19 mouse cellular contexts compared by ENCODE assay signal in genomic region chr2:167306273-167306594, GRCm38 (mm10). TPM values are rescaled to one million over a fixed set of nuclear protein-coding genes. Genes with fewer than 3 reads are reported as not detected.
A peak's percentile ranks its signal among the peaks of the same experiment; 100 is the strongest.
DNase-seq lines count a peak whose midpoint lies in the region; ATAC-seq and TF ChIP-seq lines count a peak whose summit lies in the region.
"Had no signal": no experiment of that assay in that cellular context is flagged by ENCODE, and none has a peak within 500 bp of the region (broad histone marks: within the 10 kb centered on the region; RNA-seq: fewer than 3 reads in every experiment).

No protein-coding gene starts in this region.

- no peaks in the 10 kb centered on the region for H3K9me3 ChIP-seq in kidney, postnatal 0 days (replicated peaks; ENCODE audit: low read length)
- H3K9me3 ChIP-seq: embryonic facial prominence, embryonic 15.5 days; hindbrain, embryonic 10.5 days; intestine, embryonic 15.5 days; limb, embryonic 15.5 days; midbrain, embryonic 15.5 days; neural tube, embryonic 13.5 days had no signal

- no peak overlapping the region for H3K27ac ChIP-seq in gastrocnemius, adult 2 months
- peak overlapping the region; percentile 56; the same call in 1 of the 2 replicates for H3K27ac ChIP-seq in kidney, postnatal 0 days
- H3K27ac ChIP-seq: embryonic facial prominence, embryonic 15.5 days; intestine, embryonic 15.5 days; liver, embryonic 14.5 days; midbrain, embryonic 15.5 days had no signal

- H3K4me2 ChIP-seq in kidney, postnatal 0 days (ENCODE audit: low read length): no peak overlapping the region
- H3K4me2 ChIP-seq: embryonic facial prominence, embryonic 15.5 days; heart, embryonic 11.5 days; intestine, embryonic 15.5 days; midbrain, embryonic 15.5 days; neural tube, embryonic 13.5 days had no signal

- peak; percentile 6 for DNase-seq in gastrocnemius, adult 2 months
- no peak for DNase-seq in gastrocnemius, postnatal 10 days
- DNase-seq in kidney, postnatal 0 days (ENCODE audit: low spot score): no peak
- no peak for DNase-seq in kidney, postnatal 36 days
- DNase-seq in right cerebral cortex, postnatal 25 days: peak; percentile 1
- DNase-seq in right cerebral cortex, postnatal 14 days: no peak
- DNase-seq: kidney, postnatal 4 days; retina, postnatal 1 day had no signal

- peak; percentile 66 for ATAC-seq in kidney, postnatal 0 days (replicated peaks; ENCODE audit: low FRiP score, low read depth)
- no peak for ATAC-seq in megakaryocyte, adult 5-6 weeks (ENCODE audit: poor library complexity, severe bottlenecking)
- ATAC-seq: forebrain, embryonic 16.5 days; hindbrain, embryonic 16.5 days; intestine, embryonic 15.5 days; midbrain, embryonic 15.5 days had no signal

- H3K4me3 ChIP-seq in gastrocnemius, adult 2 months: no peak overlapping the region
- H3K4me3 ChIP-seq in kidney, postnatal 0 days (replicated peaks; ENCODE audit: low read depth, low read length): no peak overlapping the region
- H3K4me3 ChIP-seq: embryonic facial prominence, embryonic 15.5 days; hindbrain, embryonic 10.5 days; intestine, embryonic 15.5 days; limb, embryonic 15.5 days; midbrain, embryonic 15.5 days; neural tube, embryonic 13.5 days had no signal

- intact Hi-C loops in gastrocnemius, adult 2 months (cut with DNase I): no loop called here

- 50% methylated on average over 4 of the region's 4 CpGs for WGBS in kidney, postnatal 0 days

- peaks cover 24% of the 10 kb centered on the region; the same call in 1 of the 2 replicates for H3K36me3 ChIP-seq in kidney, postnatal 0 days (ENCODE audit: insufficient read depth, low read length)

- 0 out of 2 replicates have a peak, but pooled peaks cover 8% of the 10 kb centered on the region for H3K4me1 ChIP-seq in kidney, postnatal 0 days (replicated peaks; ENCODE audit: insufficient read depth, low read length)
- H3K4me1 ChIP-seq: embryonic facial prominence, embryonic 15.5 days; midbrain, embryonic 15.5 days had no signal

- no peak overlapping the region for H3K9ac ChIP-seq in kidney, postnatal 0 days (ENCODE audit: low read depth, low read length)
- H3K9ac ChIP-seq: embryonic facial prominence, embryonic 15.5 days; intestine, embryonic 15.5 days; limb, embryonic 15.5 days; liver, embryonic 14.5 days; midbrain, embryonic 15.5 days; neural tube, embryonic 13.5 days had no signal

- TF ChIP-seq CTCF in gastrocnemius, adult 2 months (IDR thresholded peaks at IDR 0.05): no peak
- no peak for TF ChIP-seq CTCF in kidney, postnatal 0 days (IDR thresholded peaks at IDR 0.05; ENCODE audit: low read depth)

- no peaks in the 10 kb centered on the region for H3K27me3 ChIP-seq in kidney, postnatal 0 days (ENCODE audit: insufficient read depth, low read length)
- H3K27me3 ChIP-seq: embryonic facial prominence, embryonic 15.5 days; intestine, embryonic 15.5 days; limb, embryonic 15.5 days; midbrain, embryonic 15.5 days; neural tube, embryonic 13.5 days had no signal

RNA-seq across cellular contexts. Expression of gene B4galt5, which starts 42.7 kb away (rescaled TPM):
- 10 to 100 TPM in 1 of 2 experiments, 1 to 10 TPM in 1; 7.8 to 10.6 TPM for total RNA-seq in gastrocnemius, adult 2 months (2021)
- total RNA-seq in gastrocnemius, postnatal 10 days (2021): 10 to 100 TPM; 21.1 to 26.0 TPM
- 19.5 and 22.6 TPM in 2 replicates for polyA plus RNA-seq in kidney, postnatal 0 days (2015; fragmentation: Nextera tagmentation; extraction: Ambion mirVana)
- 62.5 and 80.6 TPM in 2 replicates for total RNA-seq in megakaryocyte, adult 5-6 weeks (2015)
- total RNA-seq in megakaryocyte, adult 5-6 weeks (2017): 52.4 and 67.3 TPM in 2 replicates

Comparison
In these comparisons a context has a peak if more than half of its experiments do, and no peak if none do; other contexts are left out.
1. DNase-seq: peak in gastrocnemius, adult 2 months (single experiment) and right cerebral cortex, postnatal 25 days (single experiment); none in gastrocnemius, postnatal 10 days (single experiment), kidney, postnatal 0 days (single experiment), kidney, postnatal 36 days (0 of 2) and right cerebral cortex, postnatal 14 days (single experiment).